ENCODE assay signal across 7 mouse cellular contexts in the genomic region with DNA sequence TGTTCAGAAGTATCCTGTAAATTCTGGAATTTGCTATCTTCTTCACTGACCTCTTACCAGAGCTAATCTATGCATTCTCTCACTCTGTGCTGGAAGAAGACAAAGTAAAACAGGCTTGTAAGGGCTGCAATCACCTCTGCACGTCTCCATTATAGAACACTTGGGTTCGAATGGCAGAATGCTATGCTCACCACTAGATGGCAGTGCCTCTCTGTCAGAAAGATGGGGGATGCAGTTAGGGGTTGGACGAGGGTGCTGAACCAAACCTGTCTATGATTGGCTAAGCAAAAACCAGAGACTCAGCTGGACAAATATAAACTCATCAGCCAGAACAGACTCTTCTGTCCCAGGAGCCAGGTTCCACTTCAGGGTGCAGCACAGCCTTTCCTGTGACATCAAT.
DNase-seq lines count a peak whose midpoint lies in the region; ATAC-seq and TF ChIP-seq lines count a peak whose summit lies in the region.
"Not testable (repeated sequence)": the region's sequence is repeated elsewhere in the genome, so short reads cannot be mapped to it uniquely, and the experiment has no call there.

No protein-coding gene starts in this region.

- not testable (repeated sequence) for H3K4me3 ChIP-seq in MEL (ENCODE audit: control insufficient read depth in 1 of 2, insufficient read depth in 1 of 2, low read depth in 2 of 2, low read length in 2 of 2); hindbrain, embryonic 11.5 days (ENCODE audit: low read depth, low read length); left cerebral cortex, adult 2 months

- intact Hi-C loops in left cerebral cortex, adult 2 months (cut with DNase I): not testable (repeated sequence)

- TF ChIP-seq CTCF in MEL (IDR thresholded peaks at IDR 0.05 in 2 of 3, conservative IDR thresholded peaks at IDR 0.05 in 1 of 3; ENCODE audit: control insufficient read depth in 1 of 3, insufficient read depth in 1 of 3, low read depth in 2 of 3, low read length in 3 of 3, poor library complexity in 1 of 3, severe bottlenecking in 1 of 3): peak in 2 of 3 experiments; percentile 15 to 38; a peak in 3 of 6 replicates
- TF ChIP-seq CTCF in left cerebral cortex, adult 2 months (IDR thresholded peaks at IDR 0.05): peak; percentile 43

- WGBS in hindbrain, embryonic 11.5 days: 33% methylated on average over 3 of the region's 3 CpGs

- H3K36me3 ChIP-seq in MEL (ENCODE audit: control insufficient read depth in 1 of 2, insufficient read depth in 2 of 2, low read length in 2 of 2); hindbrain, embryonic 11.5 days (ENCODE audit: control insufficient read depth, insufficient read depth, low read length): not testable (repeated sequence)

- not testable (repeated sequence) for TF ChIP-seq POLR2A in MEL (IDR thresholded peaks at IDR 0.05; ENCODE audit: control insufficient read depth in 1 of 2, insufficient read depth in 1 of 2, low read depth in 1 of 2, low read length in 2 of 2, poor library complexity in 1 of 2)

- not testable (repeated sequence) for H3K4me2 ChIP-seq in hindbrain, embryonic 11.5 days (replicated peaks; ENCODE audit: low read depth, low read length)

- H3K9me3 ChIP-seq in MEL (replicated peaks; ENCODE audit: insufficient read depth, low read length); hindbrain, embryonic 11.5 days (ENCODE audit: control insufficient read depth, low read length): not testable (repeated sequence)

- peak; percentile 30 for TF ChIP-seq RAD21 in MEL (IDR thresholded peaks at IDR 0.05; ENCODE audit: low read depth, low read length)

- H3K27me3 ChIP-seq in MEL (ENCODE audit: control insufficient read depth in 1 of 2, insufficient read depth in 2 of 2, low read length in 2 of 2); hindbrain, embryonic 11.5 days (ENCODE audit: control insufficient read depth, insufficient read depth, low read length): not testable (repeated sequence)

- H3K4me1 ChIP-seq in MEL (ENCODE audit: control insufficient read depth in 1 of 2, insufficient read depth in 2 of 2, low read length in 2 of 2); hindbrain, embryonic 11.5 days (replicated peaks; ENCODE audit: control insufficient read depth, insufficient read depth, low read length): not testable (repeated sequence)

- TF ChIP-seq EP300 in MEL (IDR thresholded peaks at IDR 0.05; ENCODE audit: low read depth in 1 of 2, low read length in 2 of 2): not testable (repeated sequence)

- H3K9ac ChIP-seq in MEL (ENCODE audit: control insufficient read depth, low read depth, low read length, poor library complexity, severe bottlenecking); hindbrain, embryonic 11.5 days (ENCODE audit: low read depth, low read length): not testable (repeated sequence)

- peak; percentile 24 for DNase-seq in MEL (ENCODE audit: low read depth, low spot score)
- peak; percentile 22 for DNase-seq in hindbrain, embryonic 11.5 days (ENCODE audit: low spot score)
- DNase-seq in left cerebral cortex, adult 2 months (ENCODE audit: extremely low spot score in 1 of 2, low spot score in 2 of 2): not testable (repeated sequence)
- DNase-seq in retina, postnatal 1 day: peak; percentile 23

- not testable (repeated sequence) for H3K79me2 ChIP-seq in MEL (ENCODE audit: control insufficient read depth, insufficient read depth, low read length, poor library complexity)

- peak; percentile 92 for ATAC-seq in common myeloid progenitor, adult 5-6 weeks (replicated peaks; ENCODE audit: low read depth, poor library complexity, severe bottlenecking)
- ATAC-seq in erythroid progenitor cell, adult 5-6 weeks (replicated peaks; ENCODE audit: low FRiP score, poor library complexity, severe bottlenecking): peak; percentile 54; the same call in 1 of the 2 replicates
- peak; percentile 38; the same call in 1 of the 2 replicates for ATAC-seq in hindbrain, embryonic 11.5 days (ENCODE audit: low FRiP score)
- peak; percentile 75 for ATAC-seq in megakaryocyte, adult 5-6 weeks (ENCODE audit: poor library complexity, severe bottlenecking)

- not testable (repeated sequence) for H3K27ac ChIP-seq in MEL (ENCODE audit: control insufficient read depth, low read depth, low read length); hindbrain, embryonic 11.5 days (ENCODE audit: low read depth, low read length); left cerebral cortex, adult 2 months

TF ChIP-seq in MEL, 35 proteins besides CTCF, POLR2A, EP300 and RAD21:
- peak; percentile 29; the same call in 1 of the 2 replicates for TF ChIP-seq SMC3 (IDR thresholded peaks at IDR 0.05; ENCODE audit: low read depth, low read length)

Comparison
In these comparisons a context has a peak if more than half of its experiments do, and no peak if none do; other contexts are left out.
1. ATAC-seq: peak in every context shown above with its lines; median percentile 92 in common myeloid progenitor, adult 5-6 weeks; 75 in megakaryocyte, adult 5-6 weeks; 54 in erythroid progenitor cell, adult 5-6 weeks; 38 in hindbrain, embryonic 11.5 days.